Mouse (Mus musculus): ENCODE measurements at regions not wholly inside any gene's neighbourhood (a gene's known extent, or its start where the extent isn't known, plus 50 kb on each side); places are given as distances from the start of the nearest gene placed in this dataset.

- no peak for DNase-seq (ENCODE audit: low spot score in 2 of 2)
Observed at GRCm38 (mm10) chr3:50813760-50814400, 370.5 kb upstream of the Slc7a11 start.

- DNase-seq (ENCODE audit: low spot score in 2 of 2) = no peak
Observed at GRCm38 (mm10) chr3:50815716-50816115, 372.3 kb upstream of the Slc7a11 start.

- peak; percentile 27 to 49 for DNase-seq (ENCODE audit: low spot score in 2 of 2)
Observed at GRCm38 (mm10) chr3:50816479-50816878, 373.1 kb upstream of the Slc7a11 start.

GRCm38 (mm10) chr3:50817361-50817760 lies 373.9 kb upstream of the Slc7a11 start:
- DNase-seq (ENCODE audit: low spot score in 2 of 2) = no peak

- DNase-seq (ENCODE audit: low spot score in 2 of 2) = no peak
Observed at GRCm38 (mm10) chr3:50820776-50821175, 377.4 kb upstream of the Slc7a11 start.

GRCm38 (mm10) chr3:50825534-50826423 lies 382.4 kb upstream of the Slc7a11 start:
- no peak for DNase-seq (ENCODE audit: low spot score in 2 of 2)

GRCm38 (mm10) chr3:50826424-50826819 lies 383.0 kb upstream of the Slc7a11 start:
- no peak for DNase-seq (ENCODE audit: low spot score in 2 of 2)

- no peak for DNase-seq (ENCODE audit: low spot score in 2 of 2)
Observed at GRCm38 (mm10) chr3:50829211-50829610, 385.8 kb upstream of the Slc7a11 start.

- no peak for DNase-seq (ENCODE audit: low spot score in 2 of 2)
Observed at GRCm38 (mm10) chr3:50830446-50830845, 387.0 kb upstream of the Slc7a11 start.

GRCm38 (mm10) chr3:50830926-50831325 lies 387.5 kb upstream of the Slc7a11 start:
- DNase-seq (ENCODE audit: low spot score in 2 of 2) = no peak

- no peak for DNase-seq (ENCODE audit: low spot score in 2 of 2)
Observed at GRCm38 (mm10) chr3:50842216-50842615, 382.0 kb upstream of the Noct start.

- DNase-seq (ENCODE audit: low spot score in 2 of 2) = no peak
Observed at GRCm38 (mm10) chr3:50844835-50845301, 379.4 kb upstream of the Noct start.

GRCm38 (mm10) chr3:50845311-50845710 lies 378.9 kb upstream of the Noct start:
- DNase-seq (ENCODE audit: low spot score in 2 of 2) = no peak

GRCm38 (mm10) chr3:50848528-50848927 lies 375.7 kb upstream of the Noct start:
- DNase-seq (ENCODE audit: low spot score in 2 of 2) = no peak

- DNase-seq (ENCODE audit: low spot score in 2 of 2) = no peak
Observed at GRCm38 (mm10) chr3:50851083-50851637, 373.1 kb upstream of the Noct start.

- no peak for DNase-seq (ENCODE audit: low spot score in 2 of 2)
Observed at GRCm38 (mm10) chr3:50867105-50867504, 357.1 kb upstream of the Noct start.

GRCm38 (mm10) chr3:50869211-50869610 lies 355.0 kb upstream of the Noct start:
- no peak for DNase-seq (ENCODE audit: low spot score in 2 of 2)

- DNase-seq (ENCODE audit: low spot score in 2 of 2) = no peak
Observed at GRCm38 (mm10) chr3:50879050-50879449, 345.2 kb upstream of the Noct start.

GRCm38 (mm10) chr3:50879595-50879994 lies 344.7 kb upstream of the Noct start:
- no peak for DNase-seq (ENCODE audit: low spot score in 2 of 2)

GRCm38 (mm10) chr3:50881437-50882248 lies 342.6 kb upstream of the Noct start:
- no peak for DNase-seq (ENCODE audit: low spot score in 2 of 2)

GRCm38 (mm10) chr3:50882249-50882733 lies 342.0 kb upstream of the Noct start:
- peak in 1 of 2 experiments; percentile 43 for DNase-seq (ENCODE audit: low spot score in 2 of 2)

Data from layer of hippocampus, postnatal 10 days (tissue).